Mouse (Mus musculus) large intestine, adult 2 months (tissue): ENCODE results near the gene Kidins220. TPM values are rescaled to one million over a fixed set of nuclear protein-coding genes. Genes with fewer than 3 reads are reported as not detected.

ENCODE experiments used
- DNase-seq: peaks from one replicate; pipeline ENCODE4 v3.0.0-alpha.2; 2012; ENCODE audit warnings: low read depth, low spot score
- WGBS: fragments of 180-500 bp; shearing (Covaris S2); methylation state at CpG from one replicate; pipeline ENCODE4 v1.1.7; 2018; 5-methylcytosine and 5-hydroxymethylcytosine counted together
- polyA plus RNA-seq: library from polyadenylated mRNA; depleted of rRNA; stranded (reverse); fragments of >200 nt; gene quantifications from 2 replicates; pipeline ENCODE4 v1.2.3, GENCODE M21; 2012

Kidins220 gene
- polyA plus RNA-seq, 1 experiment, result 8.7 TPM

- no peak for DNase-seq
- 97% methylated on average over 7 of the region's 7 CpGs for WGBS
Measured at GRCm38 (mm10) chr12:25014938-25015337, 40.2 kb downstream of the Kidins220 start.

GRCm38 (mm10) chr12:25016995-25017394 is 42.3 kb downstream of the Kidins220 start:
- no peak for DNase-seq
- WGBS, result 92% methylated on average over 4 of the region's 4 CpGs

- WGBS, result 81% methylated on average over 5 of the region's 5 CpGs
- no peak for DNase-seq
Measured at GRCm38 (mm10) chr12:25021057-25021456, 46.3 kb downstream of the Kidins220 start.

- no peak for DNase-seq
Measured at GRCm38 (mm10) chr12:25024862-25025545, 50.3 kb downstream of the Kidins220 start.

GRCm38 (mm10) chr12:25026308-25026707 is 51.6 kb downstream of the Kidins220 start:
- 92% methylated on average over 7 of the region's 7 CpGs for WGBS
- no peak for DNase-seq

More at GRCm38 (mm10) chr12:25024862-25025545, 50.3 kb downstream of the Kidins220 start:
- WGBS, result 49% methylated on average over 9 of the region's 9 CpGs

GRCm38 (mm10) chr12:25027416-25027815 is 52.7 kb downstream of the Kidins220 start:
- DNase-seq, result peak; percentile 14
- WGBS, result 40% methylated on average over 2 of the region's 2 CpGs

- DNase-seq, result no peak
- WGBS, result 58% methylated on average over 9 of the region's 9 CpGs
Measured at GRCm38 (mm10) chr12:25033662-25034337, 59.1 kb downstream of the Kidins220 start.

GRCm38 (mm10) chr12:25034338-25034953 is 59.7 kb downstream of the Kidins220 start:
- 69% methylated on average over 8 of the region's 8 CpGs for WGBS
- no peak for DNase-seq

GRCm38 (mm10) chr12:25036024-25036423 is 61.3 kb downstream of the Kidins220 start:
- DNase-seq, result no peak
- 86% methylated on average over 3 of the region's 3 CpGs for WGBS

- WGBS, result 96% methylated on average over 5 of the region's 5 CpGs
- no peak for DNase-seq
Measured at GRCm38 (mm10) chr12:25037222-25037621, 62.5 kb downstream of the Kidins220 start.

- WGBS, result 78% methylated on average over 9 of the region's 9 CpGs
Measured at GRCm38 (mm10) chr12:25037681-25038472, 63.2 kb downstream of the Kidins220 start.

GRCm38 (mm10) chr12:25044056-25044455 is 69.3 kb downstream of the Kidins220 start:
- 78% methylated on average over 2 of the region's 2 CpGs for WGBS

More at GRCm38 (mm10) chr12:25037681-25038472, 63.2 kb downstream of the Kidins220 start:
- no peak for DNase-seq

GRCm38 (mm10) chr12:25044579-25044978 is 69.9 kb downstream of the Kidins220 start:
- WGBS, result 55% methylated on average over 4 of the region's 4 CpGs
- no peak for DNase-seq

More at GRCm38 (mm10) chr12:25044056-25044455, 69.3 kb downstream of the Kidins220 start:
- no peak for DNase-seq

- no peak for DNase-seq
- WGBS, result 38% methylated on average over 5 of the region's 5 CpGs
Measured at GRCm38 (mm10) chr12:25049253-25049652, 74.5 kb downstream of the Kidins220 start.

- DNase-seq, result no peak
- WGBS, result 80% methylated on average over 7 of the region's 7 CpGs
Measured at GRCm38 (mm10) chr12:25054511-25054910, 79.8 kb downstream of the Kidins220 start.

GRCm38 (mm10) chr12:25054963-25055362 is 80.2 kb downstream of the Kidins220 start:
- 71% methylated on average over 4 of the region's 4 CpGs for WGBS
- no peak for DNase-seq

GRCm38 (mm10) chr12:25059487-25060200 is 84.9 kb downstream of the Kidins220 start:
- 70% methylated on average over 9 of the region's 9 CpGs for WGBS
- no peak for DNase-seq

GRCm38 (mm10) chr12:25060901-25061300 is 86.2 kb downstream of the Kidins220 start:
- WGBS, result 89% methylated on average over 7 of the region's 7 CpGs
- DNase-seq, result no peak

- WGBS, result 61% methylated on average over 6 of the region's 6 CpGs
- no peak for DNase-seq
Measured at GRCm38 (mm10) chr12:25062264-25062663, 87.5 kb downstream of the Kidins220 start.
